Mouse (Mus musculus) E14TG2a.4 (cell line): ENCODE data around the gene 1500009C09Rik.
"Not testable (repeated sequence)": the region's sequence is repeated elsewhere in the genome, so short reads cannot be mapped to it uniquely, and the experiment has no call there.

Experiments used
- H3K27me3 ChIP-seq: 2 replicates; pipeline ENCODE4 v1.6.1; 2014; ENCODE audit warnings: low read length, control low read depth; ENCODE audit not compliant: insufficient read depth
- H3K36me3 ChIP-seq: 2 replicates; pipeline ENCODE4 v1.6.1; 2014; ENCODE audit warnings: low read length, control low read depth; ENCODE audit not compliant: insufficient read depth
- H3K4me1 ChIP-seq: replicated peaks from 2 replicates; pipeline ENCODE4 v1.6.1; 2014; ENCODE audit warnings: low read depth, low read length, control low read depth
- H3K4me3 ChIP-seq: replicated peaks from 2 replicates; pipeline ENCODE4 v1.5.1; 2014; ENCODE audit warnings: mild to moderate bottlenecking, low read length
- H3K9me3 ChIP-seq: 2 replicates; pipeline ENCODE4 v1.6.1; 2014; ENCODE audit warnings: low read length, control low read depth
- CTCF ChIP-seq: conservative IDR thresholded peaks from 2 replicates; pipeline ENCODE4 v1.5.1; 2014; ENCODE audit warnings: low read length
- NANOG ChIP-seq: IDR thresholded peaks from 2 replicates; pipeline ENCODE4 v1.6.1; 2014; ENCODE audit warnings: borderline replicate concordance, low read length, mixed read lengths
- POU5F1 ChIP-seq: IDR thresholded peaks from 2 replicates; pipeline ENCODE4 v1.6.1; 2014; ENCODE audit warnings: low read length, borderline replicate concordance

Gene 1500009C09Rik

DNA sequence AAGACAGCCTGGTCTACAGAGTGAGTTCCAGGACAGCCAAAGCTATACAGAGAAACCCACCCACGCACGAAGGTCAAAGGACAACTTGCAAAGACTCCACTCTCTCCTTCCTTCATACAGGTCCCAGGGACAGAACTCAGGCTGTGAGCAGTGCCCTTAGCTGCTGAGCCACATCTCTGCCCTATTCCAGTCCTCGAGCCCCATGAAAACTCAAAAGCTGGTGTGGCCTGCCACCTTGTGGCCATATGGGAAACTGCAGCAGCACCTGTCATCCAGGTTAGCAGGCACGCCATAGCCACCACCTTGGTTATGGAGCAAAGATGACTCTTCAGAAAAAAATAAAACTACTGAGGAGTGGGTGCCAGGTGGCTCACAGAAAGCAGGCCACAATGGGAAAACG is 15.6 kb upstream of the 1500009C09Rik start:
- no peaks in the 10 kb centered on the region for H3K27me3 ChIP-seq
- peak; percentile 99 for TF ChIP-seq CTCF
- no peak for TF ChIP-seq POU5F1
- H3K4me3 ChIP-seq, result no peak overlapping the region
- no peaks in the 10 kb centered on the region for H3K9me3 ChIP-seq
- peaks cover 94% of the 10 kb centered on the region for H3K4me1 ChIP-seq
- peaks cover 98% of the 10 kb centered on the region for H3K36me3 ChIP-seq

DNA sequence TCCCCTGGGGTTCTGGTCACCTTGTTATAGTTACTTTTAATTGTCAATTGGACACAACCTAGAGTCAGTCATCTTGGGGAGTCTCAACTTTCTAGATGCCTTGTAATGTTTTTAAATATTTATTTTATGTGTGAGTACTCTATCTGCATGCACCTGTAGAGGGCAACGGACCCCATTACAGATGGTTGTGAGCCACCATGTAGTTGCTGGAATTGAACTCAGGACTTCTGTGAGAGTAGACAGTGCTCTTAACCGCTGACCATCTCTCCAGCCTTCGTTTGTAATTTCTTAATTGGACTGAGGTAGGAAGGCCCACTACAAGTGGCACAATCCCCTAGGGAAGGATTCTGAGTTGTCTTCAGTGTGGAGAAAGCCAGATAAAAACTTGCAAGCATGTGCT is 8.9 kb upstream of the 1500009C09Rik start:
- Histone ChIP-seq H3K9me3 (no peaks in the 10 kb centered on the region), H3K4me1 (peaks cover 83% of the 10 kb centered on the region), H3K4me3 (peak overlapping the region; percentile 94), H3K36me3 (peaks cover 48% of the 10 kb centered on the region), H3K27me3 (no peaks in the 10 kb centered on the region)
- TF ChIP-seq NANOG (no peak), POU5F1 (no peak), CTCF (no peak)

DNA sequence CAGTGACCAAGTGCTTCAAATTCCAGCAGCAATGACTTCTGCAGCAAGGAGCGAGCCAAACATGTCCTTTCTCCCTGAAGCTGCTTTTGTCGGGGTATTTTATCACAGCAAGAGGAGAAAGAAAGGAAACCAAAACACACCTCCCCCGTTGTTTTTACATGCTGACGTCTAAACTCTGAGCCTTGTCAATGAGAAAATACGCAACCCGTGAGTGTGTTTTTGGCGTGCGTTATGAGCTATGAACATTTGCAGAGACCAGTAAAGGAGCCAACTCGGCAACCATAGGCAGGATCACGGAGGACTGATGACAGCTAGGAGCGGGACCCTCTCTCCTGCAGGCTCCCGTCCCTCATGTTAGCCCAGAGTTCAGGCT is 8.5 kb upstream of the 1500009C09Rik start:
- TF ChIP-seq NANOG, result no peak
- TF ChIP-seq POU5F1, result no peak
- TF ChIP-seq CTCF, result no peak
- Histone ChIP-seq H3K27me3 (no peaks in the 10 kb centered on the region), H3K4me1 (peaks cover 83% of the 10 kb centered on the region), H3K9me3 (no peaks in the 10 kb centered on the region), H3K36me3 (peaks cover 43% of the 10 kb centered on the region), H3K4me3 (peak overlapping the region; percentile 94)

DNA sequence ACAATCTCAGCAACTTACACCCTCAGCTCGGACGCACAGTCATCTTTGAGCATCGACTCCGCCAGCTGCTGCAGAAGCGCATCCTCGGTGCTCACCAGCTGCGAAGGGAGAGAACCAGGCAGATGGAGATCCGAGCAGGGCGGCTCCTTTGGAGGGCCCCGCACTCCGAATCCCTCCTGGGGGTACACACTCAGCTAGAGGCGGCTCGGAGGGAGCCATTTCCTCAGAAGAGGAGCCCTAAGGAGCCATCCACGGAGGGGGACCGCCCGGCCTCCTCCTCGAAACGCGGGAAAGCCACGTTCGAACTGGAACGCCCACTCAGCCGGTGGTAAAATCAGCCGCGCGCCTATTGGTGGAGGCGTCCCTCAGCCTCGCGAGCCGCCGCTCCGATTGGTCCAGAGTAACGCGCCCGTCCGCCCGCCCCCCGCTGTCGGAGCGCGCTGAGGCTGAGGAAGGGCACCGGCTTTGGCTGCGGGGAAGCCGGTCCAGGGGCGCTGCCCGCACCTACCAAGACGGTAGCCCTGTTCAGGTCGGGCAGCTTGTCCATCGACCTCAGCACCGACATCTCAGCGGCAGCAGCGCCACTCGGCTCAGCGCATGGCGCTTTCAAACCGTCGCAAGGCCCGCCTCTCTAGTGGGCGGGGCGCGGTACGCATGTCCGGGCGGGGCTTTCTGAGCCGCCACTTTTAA is 7.9 kb upstream of the 1500009C09Rik start, which contains the start of gene Cenpm:
Cenpm (minus strand) TSS at position 634 of the 690 bp plus-strand sequence.
- peaks cover 38% of the 10 kb centered on the region for H3K36me3 ChIP-seq
- peak within 1 kb of the TSS; percentile 94 for H3K4me3 ChIP-seq
- TF ChIP-seq CTCF, result no peak
- TF ChIP-seq POU5F1, result no peak
- no peak for TF ChIP-seq NANOG
- no peaks in the 10 kb centered on the region for H3K27me3 ChIP-seq
- peaks cover 83% of the 10 kb centered on the region for H3K4me1 ChIP-seq
- H3K9me3 ChIP-seq, result no peaks in the 10 kb centered on the region

DNA sequence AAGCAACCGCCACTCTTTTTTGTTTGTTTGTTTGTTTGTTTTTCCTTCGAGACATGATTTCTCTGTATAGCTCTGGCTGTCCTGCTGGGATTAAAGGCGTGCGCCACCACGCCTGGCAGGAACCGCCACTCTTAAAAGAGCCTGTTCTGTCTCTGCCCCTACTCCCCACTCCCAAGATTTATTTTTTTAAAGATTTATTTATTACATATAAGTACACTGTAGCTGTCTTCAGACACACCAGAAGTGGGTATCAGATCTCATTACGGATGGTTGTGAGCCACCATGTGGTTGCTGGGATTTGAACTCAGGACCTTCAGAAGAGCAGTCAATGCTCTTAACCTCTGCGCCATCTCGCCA is 7.4 kb upstream of the 1500009C09Rik start:
- H3K9me3 ChIP-seq, H3K27me3 ChIP-seq: not testable (repeated sequence)
- Histone ChIP-seq H3K36me3 (peaks cover 33% of the 10 kb centered on the region), H3K4me3 (peak overlapping the region; percentile 94), H3K4me1 (peaks cover 82% of the 10 kb centered on the region)

DNA sequence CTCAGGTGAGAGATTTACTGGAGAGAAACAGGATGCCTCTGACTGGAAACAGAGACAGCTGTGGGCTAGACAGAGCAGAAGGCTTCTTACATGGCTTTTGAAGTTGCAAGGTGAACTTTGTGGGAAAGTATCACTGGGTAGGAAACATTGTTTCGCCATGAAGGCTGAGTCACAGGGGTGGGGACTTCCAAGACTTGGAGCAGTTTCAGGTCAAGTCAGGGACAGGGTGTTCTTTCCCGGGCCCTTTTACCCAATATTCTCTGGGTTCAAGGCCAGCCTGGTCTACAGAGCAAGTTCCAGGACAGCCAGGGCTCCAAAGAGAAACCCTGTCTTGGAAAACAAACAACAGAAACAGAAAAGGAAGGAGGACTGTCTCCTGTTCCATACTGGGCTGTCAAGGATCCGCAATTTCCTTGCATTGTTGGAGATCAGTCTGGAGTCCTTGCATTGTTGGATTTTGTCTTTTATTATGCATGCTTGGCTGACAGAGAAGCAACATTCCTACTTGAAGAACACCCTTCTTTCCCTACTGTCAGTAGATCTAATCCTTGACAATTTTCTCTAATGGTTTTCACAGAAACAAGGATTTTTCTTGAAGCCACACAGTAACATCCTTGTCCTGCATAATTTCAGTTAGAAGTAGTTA is 4.9 kb upstream of the 1500009C09Rik start:
- Histone ChIP-seq H3K9me3 (peaks cover 5% of the 10 kb centered on the region; the same call in 1 of the 2 replicates), H3K4me3 (no peak overlapping the region; the same call in 1 of the 2 replicates), H3K36me3 (peaks cover 10% of the 10 kb centered on the region), H3K4me1 (peaks cover 79% of the 10 kb centered on the region), H3K27me3 (no peaks in the 10 kb centered on the region)
- no peak for TF ChIP-seq CTCF
- TF ChIP-seq NANOG, result peak; percentile 73
- peak; percentile 79; the same call in 1 of the 2 replicates for TF ChIP-seq POU5F1

DNA sequence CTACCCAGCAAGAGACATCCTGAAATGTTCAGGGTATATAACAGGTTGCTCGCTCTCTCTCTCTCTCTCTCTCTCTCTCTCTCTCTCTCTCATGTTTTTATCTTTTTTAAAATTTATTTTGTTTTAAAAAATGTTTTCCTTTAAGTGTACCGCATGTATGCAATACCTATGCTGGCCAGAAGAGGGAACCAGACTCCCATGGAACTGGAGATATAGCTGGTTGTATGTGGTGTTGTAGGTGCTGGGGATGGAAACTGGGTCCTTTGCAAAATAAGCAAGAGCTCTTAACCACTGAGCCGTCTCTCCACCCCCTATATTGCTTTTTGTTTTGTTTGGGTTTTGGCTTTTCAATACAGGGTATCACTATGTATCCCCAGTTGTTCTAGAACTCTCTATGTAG is 618 bp upstream of the 1500009C09Rik start:
- Histone ChIP-seq H3K36me3 (no peaks in the 10 kb centered on the region), H3K9me3 (peaks cover 5% of the 10 kb centered on the region; the same call in 1 of the 2 replicates), H3K4me3 (no peak overlapping the region), H3K27me3 (no peaks in the 10 kb centered on the region), H3K4me1 (peaks cover 87% of the 10 kb centered on the region)
- TF ChIP-seq NANOG (no peak), CTCF (peak; percentile 79), POU5F1 (no peak)

DNA sequence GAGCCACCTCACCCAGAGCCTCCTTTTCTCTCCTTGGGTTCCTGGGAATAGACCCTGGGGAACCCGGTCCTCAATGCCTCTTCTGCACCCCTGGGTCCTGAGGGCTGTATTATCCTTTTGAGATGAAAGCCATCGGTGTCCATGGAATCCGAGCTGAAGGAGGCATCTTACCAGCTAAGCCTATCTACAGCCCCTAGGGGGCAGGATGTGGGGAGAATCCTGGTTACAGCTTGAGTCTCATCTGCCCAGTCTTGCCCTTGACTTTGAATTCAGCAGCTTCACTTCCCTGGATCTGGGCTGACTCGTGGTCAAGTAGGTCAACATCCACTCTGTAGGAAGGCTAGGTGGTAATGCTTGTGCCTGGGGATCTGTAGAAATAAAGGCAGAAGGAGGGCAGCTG is 3.1 kb downstream of the 1500009C09Rik start:
- TF ChIP-seq POU5F1, result no peak
- TF ChIP-seq NANOG, result no peak
- peak; percentile 60 for TF ChIP-seq CTCF
- Histone ChIP-seq H3K4me1 (peaks cover 84% of the 10 kb centered on the region), H3K36me3 (no peaks in the 10 kb centered on the region), H3K4me3 (no peak overlapping the region), H3K9me3 (peaks cover 5% of the 10 kb centered on the region; the same call in 1 of the 2 replicates), H3K27me3 (peaks cover 4% of the 10 kb centered on the region; the same call in 1 of the 2 replicates)
